Mouse (Mus musculus): ENCODE measurements around the gene Tbx20. TPM values are rescaled to one million over a fixed set of nuclear protein-coding genes. Genes with fewer than 3 reads are reported as not detected.

The Tbx20 gene
- polyA plus RNA-seq, 1 experiment from 2014 or later = not detected

- 35% methylated on average over 4 of the region's 4 CpGs for WGBS
- ATAC-seq (ENCODE audit: low FRiP score, low TSS enrichment) = no peak
These were observed 13.6 kb downstream of the Tbx20 start for GRCm38 (mm10) chr9:24760461-24760860.

GRCm38 (mm10) chr9:24744958-24745357, 29.1 kb downstream of the Tbx20 start:
- Histone ChIP-seq H3K27me3 (ENCODE audit: control insufficient read depth, insufficient read depth, low read length) (no peaks in the 10 kb centered on the region), H3K4me3 (ENCODE audit: low read depth, low read length) (no peak overlapping the region), H3K27ac (replicated peaks) (no peak overlapping the region), H3K4me2 (replicated peaks; ENCODE audit: low read depth) (no peak overlapping the region), H3K36me3 (ENCODE audit: control insufficient read depth, insufficient read depth, low read length) (no peaks in the 10 kb centered on the region), H3K9ac (ENCODE audit: low read length) (no peak overlapping the region), H3K4me1 (replicated peaks; ENCODE audit: control insufficient read depth, insufficient read depth) (no peaks in the 10 kb centered on the region), H3K9me3 (ENCODE audit: control insufficient read depth, low read length) (no peaks in the 10 kb centered on the region)
- ATAC-seq (ENCODE audit: low FRiP score, low TSS enrichment) = no peak
- TF ChIP-seq EP300 (optimal IDR thresholded peaks at IDR 0.05) (no peak), CTCF (IDR thresholded peaks at IDR 0.05; ENCODE audit: low read depth) (no peak)
- 87% methylated on average over 5 of the region's 5 CpGs for WGBS
- DNase-seq (ENCODE audit: low spot score) = no peak

More at GRCm38 (mm10) chr9:24760461-24760860, 13.6 kb downstream of the Tbx20 start:
- Histone ChIP-seq H3K9me3 (ENCODE audit: control insufficient read depth, low read length) (no peaks in the 10 kb centered on the region), H3K27ac (replicated peaks) (no peak overlapping the region), H3K4me3 (ENCODE audit: low read depth, low read length) (no peak overlapping the region), H3K4me1 (replicated peaks; ENCODE audit: control insufficient read depth, insufficient read depth) (no peaks in the 10 kb centered on the region), H3K36me3 (ENCODE audit: control insufficient read depth, insufficient read depth, low read length) (no peaks in the 10 kb centered on the region), H3K9ac (ENCODE audit: low read length) (no peak overlapping the region), H3K27me3 (ENCODE audit: control insufficient read depth, insufficient read depth, low read length) (no peaks in the 10 kb centered on the region), H3K4me2 (replicated peaks; ENCODE audit: low read depth) (no peak overlapping the region)
- DNase-seq (ENCODE audit: low spot score) = no peak
- TF ChIP-seq EP300 (optimal IDR thresholded peaks at IDR 0.05) (no peak), CTCF (IDR thresholded peaks at IDR 0.05; ENCODE audit: low read depth) (peak; percentile 78)

- DNase-seq (ENCODE audit: low spot score) = no peak
- Histone ChIP-seq H3K4me2 (replicated peaks; ENCODE audit: low read depth) (no peak overlapping the region), H3K27ac (replicated peaks) (no peak overlapping the region), H3K9ac (ENCODE audit: low read length) (no peak overlapping the region), H3K4me1 (replicated peaks; ENCODE audit: control insufficient read depth, insufficient read depth) (no peaks in the 10 kb centered on the region), H3K36me3 (ENCODE audit: control insufficient read depth, insufficient read depth, low read length) (no peaks in the 10 kb centered on the region), H3K4me3 (ENCODE audit: low read depth, low read length) (no peak overlapping the region), H3K27me3 (ENCODE audit: control insufficient read depth, insufficient read depth, low read length) (no peaks in the 10 kb centered on the region), H3K9me3 (ENCODE audit: control insufficient read depth, low read length) (no peaks in the 10 kb centered on the region)
- no peak for ATAC-seq (ENCODE audit: low FRiP score, low TSS enrichment)
- TF ChIP-seq EP300 (optimal IDR thresholded peaks at IDR 0.05) (no peak), CTCF (IDR thresholded peaks at IDR 0.05; ENCODE audit: low read depth) (peak; percentile 63)
These were observed 72.9 kb downstream of the Tbx20 start for GRCm38 (mm10) chr9:24701246-24701645.

DNA sequence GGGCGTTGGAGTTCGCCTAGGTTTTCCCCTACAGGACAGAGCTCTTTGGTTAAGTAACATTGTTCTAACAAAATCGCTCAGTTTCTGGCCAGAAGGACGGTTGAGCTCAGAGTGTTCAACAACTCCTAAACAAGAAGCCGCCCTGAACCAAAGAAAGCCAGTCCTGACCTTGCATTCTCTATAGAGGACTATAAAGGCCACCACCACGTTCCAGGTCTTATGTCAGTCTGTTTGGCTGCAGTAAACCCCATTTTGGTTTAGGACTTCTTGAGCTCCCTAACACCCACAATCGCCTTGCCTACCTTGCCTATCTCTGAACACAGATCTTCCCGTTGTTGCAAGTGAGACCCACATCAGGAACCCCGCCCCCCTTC, 77.7 kb downstream of the Tbx20 start:
- Histone ChIP-seq H3K27ac (replicated peaks) (no peak overlapping the region), H3K4me2 (replicated peaks; ENCODE audit: low read depth) (peak overlapping the region; percentile 55), H3K36me3 (ENCODE audit: control insufficient read depth, insufficient read depth, low read length) (no peaks in the 10 kb centered on the region), H3K9me3 (ENCODE audit: control insufficient read depth, low read length) (no peaks in the 10 kb centered on the region), H3K9ac (ENCODE audit: low read length) (no peak overlapping the region), H3K27me3 (ENCODE audit: control insufficient read depth, insufficient read depth, low read length) (no peaks in the 10 kb centered on the region; the same call in 1 of the 2 replicates), H3K4me3 (ENCODE audit: low read depth, low read length) (peak overlapping the region; percentile 29), H3K4me1 (replicated peaks; ENCODE audit: control insufficient read depth, insufficient read depth) (no peaks in the 10 kb centered on the region)
- TF ChIP-seq CTCF (IDR thresholded peaks at IDR 0.05; ENCODE audit: low read depth) (no peak), EP300 (optimal IDR thresholded peaks at IDR 0.05) (no peak)
- ATAC-seq (ENCODE audit: low FRiP score, low TSS enrichment) (no peak), DNase-seq (ENCODE audit: low spot score) (no peak)
- 14% methylated on average over 9 of the region's 9 CpGs for WGBS

DNA sequence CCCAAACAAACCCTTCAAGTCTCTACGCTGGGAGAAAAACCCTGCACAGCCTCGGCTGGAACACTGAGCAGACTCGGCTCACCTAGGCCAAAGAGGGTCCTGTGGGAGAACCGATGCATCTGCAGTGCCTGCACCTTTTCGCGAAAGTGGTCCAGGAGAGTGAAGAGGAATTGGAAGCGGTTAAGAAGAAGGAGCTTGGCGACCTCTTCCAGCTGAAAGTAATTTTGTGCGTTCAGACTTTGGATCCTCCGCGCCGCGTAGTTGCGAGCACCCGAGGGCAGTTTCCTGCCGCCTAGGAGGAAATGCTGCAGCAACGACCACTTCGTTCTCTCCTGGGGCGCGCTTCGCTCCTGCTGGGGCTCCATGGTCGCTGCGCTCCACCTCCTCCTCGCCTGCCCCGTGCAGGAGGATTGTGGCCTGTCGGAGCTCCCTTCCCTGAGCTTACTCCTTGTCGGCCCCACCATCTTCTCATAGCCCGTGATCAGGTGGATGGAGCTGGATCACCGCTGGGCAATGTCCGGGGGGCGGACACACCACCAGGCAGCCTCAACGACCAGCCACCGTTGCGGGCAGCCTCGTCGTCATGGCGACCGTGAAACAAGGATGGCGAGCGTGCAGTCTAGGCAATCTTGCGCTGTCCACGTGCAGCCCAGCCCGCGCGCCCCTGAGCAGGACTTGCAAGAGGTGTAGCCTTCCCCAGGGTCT, 78.3 kb downstream of the Tbx20 start, which contains the start of gene Dpy19l2:
TSS of gene Dpy19l2 (minus strand) at position 594 of the 705 bp plus-strand sequence.
- H3K4me1 ChIP-seq (replicated peaks; ENCODE audit: control insufficient read depth, insufficient read depth) = no peaks in the 10 kb centered on the region
- no peak for TF ChIP-seq CTCF (IDR thresholded peaks at IDR 0.05; ENCODE audit: low read depth)
- no peak for TF ChIP-seq EP300 (optimal IDR thresholded peaks at IDR 0.05)
- DNase-seq (ENCODE audit: low spot score) = peak; percentile 26
- no peak within 1 kb of the TSS for H3K27ac ChIP-seq (replicated peaks)
- WGBS = 1% methylated on average over 45 of the region's 45 CpGs
- H3K36me3 ChIP-seq (ENCODE audit: control insufficient read depth, insufficient read depth, low read length) = no peaks in the 10 kb centered on the region
- H3K4me2 ChIP-seq (replicated peaks; ENCODE audit: low read depth) = peak within 1 kb of the TSS; percentile 55
- H3K4me3 ChIP-seq (ENCODE audit: low read depth, low read length) = peak within 1 kb of the TSS; percentile 29
- ATAC-seq (ENCODE audit: low FRiP score, low TSS enrichment) = no peak
- no peaks in the 10 kb centered on the region; the same call in 1 of the 2 replicates for H3K27me3 ChIP-seq (ENCODE audit: control insufficient read depth, insufficient read depth, low read length)
- H3K9me3 ChIP-seq (ENCODE audit: control insufficient read depth, low read length) = no peaks in the 10 kb centered on the region
- H3K9ac ChIP-seq (ENCODE audit: low read length) = 0 out of 2 replicates have a peak within 1 kb of the TSS, but pooled peaks have one; percentile 23

Other genes starting within 250 kb of the Tbx20 start
- gene Cypt4, start 149.1 kb downstream of the Tbx20 start, polyA plus RNA-seq (2015; fragmentation: Nextera tagmentation; extraction: Ambion mirVana) = not detected in 2 replicates
- gene Dpy19l2, start 78.0 kb downstream of the Tbx20 start, polyA plus RNA-seq (2015; fragmentation: Nextera tagmentation; extraction: Ambion mirVana) = 0.04 TPM in 1 of 2 replicates, not detected in the other

All from stomach, postnatal 0 days (tissue).